Mouse (Mus musculus) liver, postnatal 0 days (tissue): ENCODE data around the gene Psen1.

Experiments
- CTCF ChIP-seq: sonication (generic); IDR thresholded peaks from 2 replicates; pipeline ENCODE4 v1.5.1; 2016; ENCODE audit warnings: antibody characterized with exemption, low read depth
- EP300 ChIP-seq: IDR thresholded peaks from 2 replicates; pipeline ENCODE4 v1.6.1; 2016; ENCODE audit warnings: antibody characterized with exemption, low read depth, mild to moderate bottlenecking

DNA sequence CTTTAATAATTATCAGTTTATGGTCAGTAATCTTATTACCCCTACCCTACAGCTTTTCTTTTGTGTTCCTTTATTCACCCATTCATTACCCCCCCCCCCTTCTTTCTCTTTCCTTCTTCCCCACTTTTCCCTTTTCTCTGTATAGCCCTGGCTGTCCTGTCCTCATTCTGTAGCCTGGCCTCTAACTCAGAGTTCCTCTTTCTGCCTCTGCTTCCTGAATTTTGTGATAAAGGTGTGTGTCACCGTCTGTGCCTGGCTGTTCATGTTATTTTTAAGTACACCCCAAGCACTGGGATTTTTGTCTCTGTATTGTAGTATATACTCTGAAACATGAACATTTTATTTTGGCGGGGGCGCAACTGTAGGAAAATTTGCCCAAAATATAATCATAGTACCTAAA is 37.6 kb upstream of the Psen1 start:
- TF ChIP-seq CTCF, result no peak
- no peak for TF ChIP-seq EP300
